Mouse (Mus musculus): ENCODE measurements at regions not wholly inside any gene's neighbourhood (a gene's known extent, or its start where the extent isn't known, plus 50 kb on each side); places are given as distances from the start of the nearest gene placed in this dataset.

- DNase-seq (ENCODE audit: low spot score) = peak; percentile 39
- no peak for ATAC-seq (ENCODE audit: low FRiP score)
- H3K9me3 ChIP-seq (ENCODE audit: control insufficient read depth, low read length) = no peaks in the 10 kb centered on the region
- no peak overlapping the region for H3K4me3 ChIP-seq (replicated peaks; ENCODE audit: low read length)
- no peak overlapping the region for H3K27ac ChIP-seq
- no peaks in the 10 kb centered on the region for H3K4me1 ChIP-seq (replicated peaks; ENCODE audit: control insufficient read depth, insufficient read depth, low read length)
- 71% methylated on average over 4 of the region's 4 CpGs for WGBS
- H3K36me3 ChIP-seq (replicated peaks; ENCODE audit: control insufficient read depth, insufficient read depth) = no peaks in the 10 kb centered on the region
- H3K4me2 ChIP-seq (replicated peaks) = no peak overlapping the region
- H3K9ac ChIP-seq = no peak overlapping the region
- no peaks in the 10 kb centered on the region for H3K27me3 ChIP-seq (ENCODE audit: control insufficient read depth, insufficient read depth, low read length)
These were observed 60.1 kb downstream of the Fam47c start for GRCm38 (mm10) chrX:78797642-78798041.

Data from hindbrain, embryonic 14.5 days (tissue).